Mouse (Mus musculus) heart, adult 2 months (tissue): ENCODE results near the gene Atp6v0a4. TPM values are rescaled to one million over a fixed set of nuclear protein-coding genes. Genes with fewer than 3 reads are reported as not detected.
A peak's percentile ranks its signal among the peaks of the same experiment; 100 is the strongest.

Experiments
- DNase-seq, 2 experiments: peaks; one replicate each; pipeline ENCODE4 v3.0.0; 2021
- H3K27ac ChIP-seq: fragments of 200-600 bp; 2 replicates; pipeline ENCODE4 v1.8.1; 2022
- H3K27me3 ChIP-seq: fragments of 200-500 bp; 2 replicates; pipeline ENCODE4 v1.6.1; 2012; ENCODE audit warnings: mild to moderate bottlenecking, low read length, inconsistent platforms, mixed read lengths; ENCODE audit not compliant: control insufficient read depth, insufficient read depth
- H3K36me3 ChIP-seq: fragments of 200-500 bp; 2 replicates; pipeline ENCODE4 v1.6.1; 2012; ENCODE audit warnings: low read length, inconsistent platforms; ENCODE audit not compliant: control insufficient read depth, insufficient read depth
- H3K4me1 ChIP-seq: fragments of 200-500 bp; 2 replicates; pipeline ENCODE4 v1.6.1; 2011; ENCODE audit warnings: low read length; ENCODE audit not compliant: control insufficient read depth, insufficient read depth
- H3K4me3 ChIP-seq: fragments of 200-600 bp; 2 replicates; pipeline ENCODE4 v1.8.1; 2022
- H3K79me2 ChIP-seq: fragments of 200-500 bp; replicated peaks from 2 replicates; pipeline ENCODE4 v1.6.1; 2012; ENCODE audit warnings: mild to moderate bottlenecking, inconsistent platforms, low read length, moderate library complexity, mixed read lengths; ENCODE audit not compliant: control insufficient read depth, insufficient read depth
- H3K9ac ChIP-seq: fragments of 200-500 bp; 2 replicates; pipeline ENCODE4 v1.6.1; 2012; ENCODE audit warnings: low read depth, mild to moderate bottlenecking, control low read depth, inconsistent platforms, low read length, mixed read lengths
- CTCF ChIP-seq: fragments of 200-600 bp; IDR thresholded peaks from 2 replicates; pipeline ENCODE4 v1.8.1; 2022; ENCODE audit warnings: antibody characterized with exemption, mild to moderate bottlenecking, moderate library complexity
- EP300 ChIP-seq: fragments of 200-500 bp; IDR thresholded peaks from 2 replicates; pipeline ENCODE4 v1.6.1; 2011; ENCODE audit warnings: low read depth, low read length, control low read depth; ENCODE audit not compliant: insufficient read depth
- POLR2A ChIP-seq: fragments of 200-500 bp; IDR thresholded peaks from 2 replicates; pipeline ENCODE4 v1.6.1; 2011; ENCODE audit warnings: mild to moderate bottlenecking, low read depth, low read length, control low read depth; ENCODE audit not compliant: insufficient read depth
- WGBS: fragments of 180-500 bp; shearing (Covaris S2); methylation state at CpG from one replicate; pipeline ENCODE4 v1.1.7; 2018; 5-methylcytosine and 5-hydroxymethylcytosine counted together
- intact Hi-C: fragments of 180-260 bp; cut with DNase I; formaldehyde crosslinking; loops from one replicate; pipeline ENCODE4 v1.15.1; 2025
- polyA plus RNA-seq: library from polyadenylated mRNA; depleted of rRNA; stranded (reverse); fragments of >200 nt; gene quantifications from 2 replicates; pipeline ENCODE4 v1.2.3, GENCODE M21; 2012; rRNA removed
- total RNA-seq, 2 experiments: library from RNA; stranded (reverse); gene quantifications; 2 replicates each; pipeline ENCODE4 v1.2.3; 2021

Gene Atp6v0a4
- total and polyA plus RNA-seq, 3 experiments: 1.0 to 2.5 (median 1.4) TPM

- Histone ChIP-seq H3K4me3 (no peak overlapping the region), H3K4me1 (no peaks in the 10 kb centered on the region), H3K27ac (no peak overlapping the region), H3K9ac (no peak overlapping the region), H3K79me2 (no peaks in the 10 kb centered on the region), H3K36me3 (no peaks in the 10 kb centered on the region), H3K27me3 (0 out of 2 replicates have a peak, but pooled peaks cover 1% of the 10 kb centered on the region)
- 5% methylated on average over 6 of the region's 6 CpGs for WGBS
- TF ChIP-seq CTCF (peak; percentile 65), EP300 (peak; percentile 51; the same call in 1 of the 2 replicates), POLR2A (no peak)
- peak in 1 of 2 experiments; percentile 30 for DNase-seq
- intact Hi-C loops: loop anchor here (1.0 to 5.0 kb wide), 5 partner anchors 59 to 540 kb away; no protein-coding TSS in a partner anchor
Measured at GRCm38 (mm10) chr6:38007459-38007858, 116.9 kb downstream of the Atp6v0a4 start.

Other genes with a start within 250 kb of the Atp6v0a4 start
- under 1 TPM; 0.39 to 0.41 TPM for gene Svopl, start 77.6 kb downstream of the Atp6v0a4 start, total RNA-seq
- gene Svopl, start 77.6 kb downstream of the Atp6v0a4 start, polyA plus RNA-seq: 0.85 and 2.1 TPM in 2 replicates
- gene Tmem213, start 15.3 kb downstream of the Atp6v0a4 start, total RNA-seq: not detected
- not detected in 2 replicates for gene Tmem213, start 15.3 kb downstream of the Atp6v0a4 start, polyA plus RNA-seq
- gene D630045J12Rik, start 129.4 kb upstream of the Atp6v0a4 start, total RNA-seq: 1 to 10 TPM; 1.1 to 1.5 TPM
- gene D630045J12Rik, start 129.4 kb upstream of the Atp6v0a4 start, polyA plus RNA-seq: 0.78 and 1.5 TPM in 2 replicates
- 1 to 10 TPM; 1.0 to 1.6 TPM for gene Zc3hav1l, start 174.7 kb upstream of the Atp6v0a4 start, total RNA-seq
- gene Zc3hav1l, start 174.7 kb upstream of the Atp6v0a4 start, polyA plus RNA-seq: 1.5 and 3.8 TPM in 2 replicates
- 10 to 100 TPM; 13.9 to 14.6 TPM for gene Zc3hav1, start 230.0 kb upstream of the Atp6v0a4 start, total RNA-seq
- gene Zc3hav1, start 230.0 kb upstream of the Atp6v0a4 start, polyA plus RNA-seq: 7.9 and 11.2 TPM in 2 replicates